In genomic region chr17:37185474-37185873, GRCm38 (mm10) we compare ENCODE assay signal across 33 mouse cellular contexts. TPM values are rescaled to one million over a fixed set of nuclear protein-coding genes. Genes with fewer than 3 reads are reported as not detected.
DNase-seq lines count a peak whose midpoint lies in the region; ATAC-seq and TF ChIP-seq lines count a peak whose summit lies in the region.
"Had no signal": no experiment of that assay in that cellular context is flagged by ENCODE, and none has a peak within 500 bp of the region (broad histone marks: within the 10 kb centered on the region; RNA-seq: fewer than 3 reads in every experiment).

No protein-coding gene starts in this region.

- TF ChIP-seq RAD21 in MEL (IDR thresholded peaks at IDR 0.05; ENCODE audit: low read depth, low read length) = no peak

- peak; percentile 5 for DNase-seq in kidney, adult 9 months
- no peak for DNase-seq in kidney, adult 18-20 months
- peak; percentile 14 for DNase-seq in MEL (ENCODE audit: low read depth, low spot score)
- DNase-seq in induced T-regulatory cell, adult 2 months (ENCODE audit: low read depth) = peak; percentile 10
- peak; percentile 3 for DNase-seq in skeletal muscle tissue, adult 2 months (ENCODE audit: low read depth, low spot score)
- no peak for DNase-seq in limb, embryonic 10.5 days (ENCODE audit: low spot score)
- DNase-seq in heart, postnatal 36 days = no peak
- DNase-seq: adrenal gland, postnatal 25 days; cerebellum, adult 11 months; cerebellum, postnatal 14 days; kidney, adult 8-10 months; kidney, postnatal 14 days; retina, postnatal 1 day; right cerebral cortex, postnatal 25 days; thymus, postnatal 14 days had no signal

- no peaks in the 10 kb centered on the region for H3K36me3 ChIP-seq in MEL (ENCODE audit: control insufficient read depth in 1 of 2, insufficient read depth in 2 of 2, low read length in 2 of 2)
- no peaks in the 10 kb centered on the region for H3K36me3 ChIP-seq in limb, embryonic 10.5 days
- no peaks in the 10 kb centered on the region for H3K36me3 ChIP-seq in forebrain, embryonic 15.5 days
- H3K36me3 ChIP-seq: embryonic facial prominence, embryonic 12.5 days; hindbrain, embryonic 10.5 days; midbrain, embryonic 13.5 days; neural tube, embryonic 12.5 days had no signal

- WGBS in limb, embryonic 10.5 days = 49% methylated on average over 6 of the region's 6 CpGs
- WGBS in forebrain, embryonic 15.5 days = 57% methylated on average over 6 of the region's 6 CpGs

- peak overlapping the region; percentile 48 to 54 for H3K4me3 ChIP-seq in MEL (ENCODE audit: control insufficient read depth in 1 of 2, insufficient read depth in 1 of 2, low read depth in 2 of 2, low read length in 2 of 2)
- no peak overlapping the region for H3K4me3 ChIP-seq in limb, embryonic 10.5 days
- no peak overlapping the region for H3K4me3 ChIP-seq in forebrain, embryonic 15.5 days
- H3K4me3 ChIP-seq: embryonic facial prominence, embryonic 12.5 days; hindbrain, embryonic 10.5 days; midbrain, embryonic 13.5 days; neural tube, embryonic 12.5 days had no signal

- no peak for TF ChIP-seq POLR2A in MEL (IDR thresholded peaks at IDR 0.05; ENCODE audit: control insufficient read depth in 1 of 2, insufficient read depth in 1 of 2, low read depth in 1 of 2, low read length in 2 of 2, poor library complexity in 1 of 2)

- no peaks in the 10 kb centered on the region for H3K79me2 ChIP-seq in MEL (ENCODE audit: control insufficient read depth, insufficient read depth, low read length, poor library complexity)

- peak overlapping the region; percentile 11; the same call in 1 of the 2 replicates for H3K9ac ChIP-seq in MEL (ENCODE audit: control insufficient read depth, low read depth, low read length, poor library complexity, severe bottlenecking)
- H3K9ac ChIP-seq in forebrain, embryonic 15.5 days (replicated peaks) = no peak overlapping the region
- H3K9ac ChIP-seq: embryonic facial prominence, embryonic 12.5 days; midbrain, embryonic 13.5 days; neural tube, embryonic 12.5 days had no signal

- H3K9me3 ChIP-seq in MEL (replicated peaks; ENCODE audit: insufficient read depth, low read length) = no peaks in the 10 kb centered on the region
- H3K9me3 ChIP-seq in limb, embryonic 10.5 days (replicated peaks) = no peaks in the 10 kb centered on the region
- H3K9me3 ChIP-seq in forebrain, embryonic 15.5 days = no peaks in the 10 kb centered on the region
- H3K9me3 ChIP-seq: embryonic facial prominence, embryonic 12.5 days; hindbrain, embryonic 10.5 days; midbrain, embryonic 13.5 days; neural tube, embryonic 12.5 days had no signal

- peaks cover 0 to 2% of the 10 kb centered on the region in 2 experiments; a peak in 1 of 4 replicates for H3K27me3 ChIP-seq in MEL (ENCODE audit: control insufficient read depth in 1 of 2, insufficient read depth in 2 of 2, low read length in 2 of 2)
- no peaks in the 10 kb centered on the region for H3K27me3 ChIP-seq in limb, embryonic 10.5 days (ENCODE audit: low read depth, poor library complexity, severe bottlenecking)
- no peaks in the 10 kb centered on the region for H3K27me3 ChIP-seq in forebrain, embryonic 15.5 days
- H3K27me3 ChIP-seq: embryonic facial prominence, embryonic 12.5 days; midbrain, embryonic 13.5 days; neural tube, embryonic 12.5 days had no signal

- no peak for TF ChIP-seq CTCF in MEL (IDR thresholded peaks at IDR 0.05 in 2 of 3, conservative IDR thresholded peaks at IDR 0.05 in 1 of 3; ENCODE audit: control insufficient read depth in 1 of 3, insufficient read depth in 1 of 3, low read depth in 2 of 3, low read length in 3 of 3, poor library complexity in 1 of 3, severe bottlenecking in 1 of 3)

- H3K4me1 ChIP-seq in MEL (ENCODE audit: control insufficient read depth in 1 of 2, insufficient read depth in 2 of 2, low read length in 2 of 2) = no peaks in the 10 kb centered on the region
- no peaks in the 10 kb centered on the region for H3K4me1 ChIP-seq in limb, embryonic 10.5 days
- no peaks in the 10 kb centered on the region for H3K4me1 ChIP-seq in forebrain, embryonic 15.5 days
- H3K4me1 ChIP-seq: embryonic facial prominence, embryonic 12.5 days; hindbrain, embryonic 10.5 days; midbrain, embryonic 13.5 days; neural tube, embryonic 12.5 days had no signal

- H3K4me2 ChIP-seq in forebrain, embryonic 15.5 days (replicated peaks) = no peak overlapping the region
- H3K4me2 ChIP-seq: embryonic facial prominence, embryonic 12.5 days; heart, embryonic 11.5 days; midbrain, embryonic 13.5 days; neural tube, embryonic 12.5 days had no signal

- no peak overlapping the region for H3K27ac ChIP-seq in MEL (ENCODE audit: control insufficient read depth, low read depth, low read length)
- H3K27ac ChIP-seq in limb, embryonic 10.5 days = no peak overlapping the region
- H3K27ac ChIP-seq in forebrain, embryonic 15.5 days (replicated peaks) = no peak overlapping the region
- H3K27ac ChIP-seq: embryonic facial prominence, embryonic 12.5 days; hindbrain, embryonic 10.5 days; midbrain, embryonic 13.5 days; neural tube, embryonic 12.5 days had no signal

- intact Hi-C loops in heart, postnatal 36 days (cut with DNase I) = no loop called here

- no peak for ATAC-seq in forebrain, embryonic 15.5 days (replicated peaks)
- ATAC-seq: hindbrain, embryonic 16.5 days; midbrain, embryonic 13.5 days had no signal

- TF ChIP-seq EP300 in MEL (IDR thresholded peaks at IDR 0.05; ENCODE audit: low read depth in 1 of 2, low read length in 2 of 2) = no peak

TF ChIP-seq in MEL, 35 proteins besides CTCF, POLR2A, EP300 and RAD21:
- TF ChIP-seq TBP (IDR thresholded peaks at IDR 0.05; ENCODE audit: low read depth, low read length) (0 out of 2 replicates have a peak, but pooled peaks have one; percentile 20), UBTF (IDR thresholded peaks at IDR 0.05; ENCODE audit: borderline replicate concordance, insufficient read depth, low read depth, low read length) (no peak), MXI1 (IDR thresholded peaks at IDR 0.05; ENCODE audit: low read depth, low read length) (no peak)

RNA-seq across cellular contexts. Expression of gene Ubd, which starts 8.2 kb away (rescaled TPM):
- not detected in 2 replicates for total RNA-seq in MEL (2012; rRNA removed)
- polyA plus RNA-seq in MEL (2012; ENCODE audit: insufficient read depth in 1 of 2, insufficient read length in 2 of 2, low read depth in 1 of 2, low replicate concordance in 2 of 2, missing spikeins in 1 of 2) = not detected
- polyA plus RNA-seq in limb, embryonic 10.5 days (2016; fragmentation: Nextera tagmentation; extraction: Ambion mirVana) = not detected in 2 replicates
- not detected in 2 replicates for polyA plus RNA-seq in forebrain, embryonic 15.5 days (2015; fragmentation: Nextera tagmentation; extraction: Ambion mirVana)
- total RNA-seq in heart, postnatal 36 days (2021) = not detected
- total RNA-seq: adrenal gland, postnatal 25 days; gastrocnemius, adult 8-10 months; layer of hippocampus, adult 18-20 months; layer of hippocampus, postnatal 14 days had no signal
- polyA plus RNA-seq: forebrain, embryonic 11.5 days; heart, embryonic 11.5 days; heart, postnatal 0 days; hindbrain, embryonic 10.5 days; hindbrain, embryonic 16.5 days; limb, embryonic 11.5 days; liver, embryonic 16.5 days; midbrain, embryonic 13.5 days; neural tube, embryonic 12.5 days had no signal

RNA-seq across cellular contexts. Expression of gene Olfr94, which starts 15.3 kb away (rescaled TPM):
- total RNA-seq in MEL (2012; rRNA removed) = not detected in 2 replicates
- not detected for polyA plus RNA-seq in MEL (2012; ENCODE audit: insufficient read depth in 1 of 2, insufficient read length in 2 of 2, low read depth in 1 of 2, low replicate concordance in 2 of 2, missing spikeins in 1 of 2)
- polyA plus RNA-seq in limb, embryonic 10.5 days (2016; fragmentation: Nextera tagmentation; extraction: Ambion mirVana) = not detected in 2 replicates
- not detected in 2 replicates for polyA plus RNA-seq in forebrain, embryonic 15.5 days (2015; fragmentation: Nextera tagmentation; extraction: Ambion mirVana)
- not detected for total RNA-seq in heart, postnatal 36 days (2021)
- total RNA-seq: adrenal gland, postnatal 25 days; gastrocnemius, adult 8-10 months; layer of hippocampus, adult 18-20 months; layer of hippocampus, postnatal 14 days; liver, adult 2 months had no signal
- polyA plus RNA-seq: forebrain, embryonic 11.5 days; gonadal fat pad, adult 2 months; heart, embryonic 11.5 days; heart, postnatal 0 days; hindbrain, embryonic 10.5 days; hindbrain, embryonic 16.5 days; limb, embryonic 11.5 days; liver, adult 2 months; liver, embryonic 16.5 days; lung, embryonic 16.5 days; midbrain, embryonic 13.5 days; neural tube, embryonic 12.5 days; spleen, adult 2 months had no signal

RNA-seq across cellular contexts. Expression of gene Olfr93, which starts 24.2 kb away (rescaled TPM):
- total RNA-seq in MEL (2012; rRNA removed) = not detected in 2 replicates
- polyA plus RNA-seq in MEL (2012; ENCODE audit: insufficient read depth in 1 of 2, insufficient read length in 2 of 2, low read depth in 1 of 2, low replicate concordance in 2 of 2, missing spikeins in 1 of 2) = not detected
- polyA plus RNA-seq in limb, embryonic 10.5 days (2016; fragmentation: Nextera tagmentation; extraction: Ambion mirVana) = not detected in 2 replicates
- polyA plus RNA-seq in forebrain, embryonic 15.5 days (2015; fragmentation: Nextera tagmentation; extraction: Ambion mirVana) = not detected in 2 replicates
- not detected for total RNA-seq in heart, postnatal 36 days (2021)
- total RNA-seq: adrenal gland, postnatal 25 days; gastrocnemius, adult 8-10 months; layer of hippocampus, adult 18-20 months; layer of hippocampus, postnatal 14 days; liver, adult 2 months had no signal
- polyA plus RNA-seq: embryonic facial prominence, embryonic 12.5 days; forebrain, embryonic 11.5 days; gonadal fat pad, adult 2 months; heart, embryonic 11.5 days; heart, postnatal 0 days; hindbrain, embryonic 10.5 days; hindbrain, embryonic 16.5 days; limb, embryonic 11.5 days; liver, adult 2 months; liver, embryonic 16.5 days; lung, embryonic 16.5 days; midbrain, embryonic 13.5 days; neural tube, embryonic 12.5 days; spleen, adult 2 months had no signal

RNA-seq across cellular contexts. Expression of gene Olfr95, which starts 27.4 kb away (rescaled TPM):
- total RNA-seq in MEL (2012; rRNA removed) = not detected in 2 replicates
- not detected for polyA plus RNA-seq in MEL (2012; ENCODE audit: insufficient read depth in 1 of 2, insufficient read length in 2 of 2, low read depth in 1 of 2, low replicate concordance in 2 of 2, missing spikeins in 1 of 2)
- polyA plus RNA-seq in limb, embryonic 10.5 days (2016; fragmentation: Nextera tagmentation; extraction: Ambion mirVana) = not detected in 2 replicates
- not detected in 2 replicates for polyA plus RNA-seq in forebrain, embryonic 15.5 days (2015; fragmentation: Nextera tagmentation; extraction: Ambion mirVana)
- total RNA-seq in heart, postnatal 36 days (2021) = not detected
- total RNA-seq: adrenal gland, postnatal 25 days; gastrocnemius, adult 8-10 months; layer of hippocampus, adult 18-20 months; layer of hippocampus, postnatal 14 days; liver, adult 2 months had no signal
- polyA plus RNA-seq: embryonic facial prominence, embryonic 12.5 days; forebrain, embryonic 11.5 days; gonadal fat pad, adult 2 months; heart, embryonic 11.5 days; heart, postnatal 0 days; hindbrain, embryonic 10.5 days; hindbrain, embryonic 16.5 days; limb, embryonic 11.5 days; liver, adult 2 months; liver, embryonic 16.5 days; lung, embryonic 16.5 days; midbrain, embryonic 13.5 days; neural tube, embryonic 12.5 days; spleen, adult 2 months had no signal

RNA-seq across cellular contexts. Expression of gene Olfr96, which starts 34.5 kb away (rescaled TPM):
- total RNA-seq in MEL (2012; rRNA removed) = not detected in 2 replicates
- not detected for polyA plus RNA-seq in MEL (2012; ENCODE audit: insufficient read depth in 1 of 2, insufficient read length in 2 of 2, low read depth in 1 of 2, low replicate concordance in 2 of 2, missing spikeins in 1 of 2)
- polyA plus RNA-seq in limb, embryonic 10.5 days (2016; fragmentation: Nextera tagmentation; extraction: Ambion mirVana) = not detected in 2 replicates
- polyA plus RNA-seq in forebrain, embryonic 15.5 days (2015; fragmentation: Nextera tagmentation; extraction: Ambion mirVana) = not detected in 2 replicates
- total RNA-seq in heart, postnatal 36 days (2021) = not detected
- total RNA-seq: adrenal gland, postnatal 25 days; gastrocnemius, adult 8-10 months; layer of hippocampus, adult 18-20 months; layer of hippocampus, postnatal 14 days; liver, adult 2 months had no signal
- polyA plus RNA-seq: embryonic facial prominence, embryonic 12.5 days; forebrain, embryonic 11.5 days; gonadal fat pad, adult 2 months; heart, embryonic 11.5 days; heart, postnatal 0 days; hindbrain, embryonic 10.5 days; hindbrain, embryonic 16.5 days; limb, embryonic 11.5 days; liver, adult 2 months; liver, embryonic 16.5 days; lung, embryonic 16.5 days; midbrain, embryonic 13.5 days; neural tube, embryonic 12.5 days; spleen, adult 2 months had no signal

Comparison
In these comparisons a context has a peak if more than half of its experiments do, and no peak if none do; other contexts are left out.
1. DNase-seq: peak in kidney, adult 9 months (single experiment), MEL (single experiment), induced T-regulatory cell, adult 2 months (single experiment) and skeletal muscle tissue, adult 2 months (single experiment); none in kidney, adult 18-20 months (single experiment), limb, embryonic 10.5 days (single experiment) and heart, postnatal 36 days (0 of 2).
2. H3K4me3 ChIP-seq: peak in MEL (2 of 2); none in limb, embryonic 10.5 days (single experiment) and forebrain, embryonic 15.5 days (single experiment).